Mouse (Mus musculus): ENCODE measurements at regions not wholly inside any gene's neighbourhood (a gene's known extent, or its start where the extent isn't known, plus 50 kb on each side); places are given as distances from the start of the nearest gene placed in this dataset.

DNA sequence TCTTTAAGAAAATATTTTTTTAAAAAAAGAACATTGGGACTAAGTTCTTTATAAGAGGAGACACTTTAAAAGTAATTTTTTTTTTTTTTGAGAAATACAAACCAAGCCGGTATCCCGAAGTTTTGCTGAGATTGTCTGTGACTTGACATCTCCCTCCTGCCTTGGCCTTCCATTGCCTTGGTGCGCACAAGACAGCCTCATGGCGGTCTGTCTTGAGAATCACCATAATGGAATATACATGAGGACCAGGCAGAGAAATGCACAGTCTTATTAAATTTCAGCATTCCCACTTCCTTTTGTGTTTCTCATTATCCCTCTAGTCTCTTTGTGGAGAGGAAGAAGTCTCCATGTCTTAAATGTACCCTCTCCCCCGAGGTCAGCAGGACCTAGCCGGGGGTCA lies 244.7 kb upstream of the Tsc22d2 start:
- Histone ChIP-seq H3K4me2 (no peak overlapping the region), H3K4me1 (ENCODE audit: insufficient read depth) (peaks cover 4% of the 10 kb centered on the region), H3K36me3 (ENCODE audit: insufficient read depth) (no peaks in the 10 kb centered on the region), H3K27ac (ENCODE audit: low read depth) (no peak overlapping the region), H3K27me3 (ENCODE audit: insufficient read depth, low read length) (no peaks in the 10 kb centered on the region), H3K9ac (no peak overlapping the region), H3K4me3 (ENCODE audit: low read depth, low read length) (no peak overlapping the region), H3K9me3 (ENCODE audit: low read depth, low read length) (no peaks in the 10 kb centered on the region)
- DNase-seq, result no peak
- TF ChIP-seq CTCF (IDR thresholded peaks at IDR 0.05; ENCODE audit: low read depth), result no peak
- 85% methylated on average over 6 of the region's 6 CpGs for WGBS
- ATAC-seq (ENCODE audit: insufficient read depth), result no peak

DNA sequence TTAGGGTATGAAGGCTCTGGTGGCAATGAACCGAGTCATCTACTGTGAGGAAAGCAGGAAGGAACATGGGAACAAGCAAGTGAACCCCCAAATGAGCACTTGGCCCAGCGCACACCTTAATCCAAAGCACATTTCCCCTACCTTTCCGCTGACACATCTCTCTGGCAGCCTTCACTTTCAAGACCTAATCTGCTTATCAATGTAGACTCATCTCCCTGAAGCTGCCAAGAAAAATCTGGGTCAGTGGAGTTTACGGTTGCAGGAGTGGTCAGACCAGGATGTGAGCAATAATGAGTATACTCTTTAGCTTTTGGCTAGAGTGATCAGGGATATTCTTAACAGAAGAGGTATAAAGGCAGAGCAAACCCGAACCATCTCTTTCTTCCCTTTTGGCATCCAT lies 242.4 kb upstream of the Tsc22d2 start:
- H3K4me1 ChIP-seq (ENCODE audit: insufficient read depth), result no peaks in the 10 kb centered on the region
- H3K36me3 ChIP-seq (ENCODE audit: insufficient read depth), result no peaks in the 10 kb centered on the region
- WGBS, result 76% methylated on average over 5 of the region's 5 CpGs
- no peak overlapping the region for H3K4me2 ChIP-seq
- ATAC-seq (ENCODE audit: insufficient read depth) (no peak), DNase-seq (no peak)
- no peak overlapping the region for H3K4me3 ChIP-seq (ENCODE audit: low read depth, low read length)
- no peaks in the 10 kb centered on the region for H3K27me3 ChIP-seq (ENCODE audit: insufficient read depth, low read length)
- no peak overlapping the region for H3K27ac ChIP-seq (ENCODE audit: low read depth)
- TF ChIP-seq CTCF (IDR thresholded peaks at IDR 0.05; ENCODE audit: low read depth), result no peak
- H3K9me3 ChIP-seq (ENCODE audit: low read depth, low read length), result no peaks in the 10 kb centered on the region
- H3K9ac ChIP-seq, result no peak overlapping the region

- Histone ChIP-seq H3K36me3 (ENCODE audit: insufficient read depth) (no peaks in the 10 kb centered on the region), H3K9me3 (ENCODE audit: low read depth, low read length) (no peaks in the 10 kb centered on the region), H3K27ac (ENCODE audit: low read depth) (no peak overlapping the region), H3K27me3 (ENCODE audit: insufficient read depth, low read length) (no peaks in the 10 kb centered on the region), H3K4me1 (ENCODE audit: insufficient read depth) (no peaks in the 10 kb centered on the region), H3K9ac (no peak overlapping the region), H3K4me2 (no peak overlapping the region), H3K4me3 (ENCODE audit: low read depth, low read length) (no peak overlapping the region)
- 91% methylated on average over 1 of the region's 1 CpGs for WGBS
- TF ChIP-seq CTCF (IDR thresholded peaks at IDR 0.05; ENCODE audit: low read depth), result no peak
- ATAC-seq (ENCODE audit: insufficient read depth) (no peak), DNase-seq (no peak)
These were observed 240.7 kb upstream of the Tsc22d2 start for GRCm38 (mm10) chr3:58173821-58174220.

DNA sequence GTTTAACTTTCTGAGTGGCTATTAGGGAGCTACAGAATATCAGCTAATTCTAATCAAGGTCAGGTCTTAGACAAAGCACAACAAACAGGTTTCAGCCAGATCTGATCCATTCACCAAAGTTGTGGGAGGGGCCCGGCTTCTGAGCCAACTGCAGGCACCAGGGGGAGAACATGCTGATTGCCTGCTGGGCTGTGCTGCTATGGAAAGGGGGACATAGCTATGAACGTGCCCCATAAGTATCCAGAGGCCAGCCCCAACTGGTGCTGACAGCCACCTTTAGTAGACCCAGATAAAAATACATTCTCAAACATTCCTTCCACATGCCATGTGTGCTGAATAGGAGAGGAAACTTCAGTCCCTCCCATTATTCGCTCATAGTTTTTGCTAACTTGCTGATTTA lies 232.8 kb upstream of the Tsc22d2 start:
- DNase-seq, result no peak
- no peaks in the 10 kb centered on the region for H3K36me3 ChIP-seq (ENCODE audit: insufficient read depth)
- no peaks in the 10 kb centered on the region for H3K27me3 ChIP-seq (ENCODE audit: insufficient read depth, low read length)
- ATAC-seq (ENCODE audit: insufficient read depth), result peak; percentile 41; the same call in 1 of the 2 replicates
- 44% methylated on average over 3 of the region's 3 CpGs for WGBS
- H3K9ac ChIP-seq, result no peak overlapping the region
- no peak overlapping the region for H3K4me2 ChIP-seq
- no peaks in the 10 kb centered on the region; the same call in 1 of the 2 replicates for H3K4me1 ChIP-seq (ENCODE audit: insufficient read depth)
- H3K27ac ChIP-seq (ENCODE audit: low read depth), result peak overlapping the region; percentile 9; the same call in 1 of the 2 replicates
- no peak for TF ChIP-seq CTCF (IDR thresholded peaks at IDR 0.05; ENCODE audit: low read depth)
- H3K9me3 ChIP-seq (ENCODE audit: low read depth, low read length), result no peaks in the 10 kb centered on the region
- no peak overlapping the region for H3K4me3 ChIP-seq (ENCODE audit: low read depth, low read length)

DNA sequence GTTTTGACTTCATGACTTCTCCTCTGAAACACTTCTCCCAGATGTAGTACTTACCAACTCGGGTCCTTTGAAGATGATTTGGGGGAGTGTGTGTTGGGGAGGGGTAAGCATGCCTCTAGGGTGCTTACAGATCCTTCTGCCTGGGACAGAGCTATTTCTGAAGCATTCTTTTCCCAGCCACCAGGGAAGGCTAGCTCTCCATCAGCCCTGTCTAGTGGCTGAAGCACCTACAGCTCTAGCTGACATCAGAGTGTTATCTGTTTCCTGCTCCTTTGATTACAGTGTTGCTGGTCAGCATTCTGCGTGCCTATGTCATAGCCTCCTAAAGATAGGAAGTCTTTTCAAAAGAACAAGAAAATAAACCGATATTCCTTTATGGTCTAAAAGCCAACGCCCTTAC lies 232.2 kb upstream of the Tsc22d2 start:
- no peak for TF ChIP-seq CTCF (IDR thresholded peaks at IDR 0.05; ENCODE audit: low read depth)
- no peak overlapping the region for H3K27ac ChIP-seq (ENCODE audit: low read depth)
- 41% methylated on average over 4 of the region's 4 CpGs for WGBS
- ATAC-seq (ENCODE audit: insufficient read depth) (peak; percentile 35; the same call in 1 of the 2 replicates), DNase-seq (no peak)
- no peak overlapping the region for H3K9ac ChIP-seq
- no peaks in the 10 kb centered on the region for H3K27me3 ChIP-seq (ENCODE audit: insufficient read depth, low read length)
- no peak overlapping the region for H3K4me2 ChIP-seq
- no peaks in the 10 kb centered on the region for H3K9me3 ChIP-seq (ENCODE audit: low read depth, low read length)
- H3K4me3 ChIP-seq (ENCODE audit: low read depth, low read length), result no peak overlapping the region
- no peaks in the 10 kb centered on the region; the same call in 1 of the 2 replicates for H3K4me1 ChIP-seq (ENCODE audit: insufficient read depth)
- no peaks in the 10 kb centered on the region for H3K36me3 ChIP-seq (ENCODE audit: insufficient read depth)

- Histone ChIP-seq H3K9me3 (ENCODE audit: low read depth, low read length) (no peaks in the 10 kb centered on the region), H3K4me1 (ENCODE audit: insufficient read depth) (no peaks in the 10 kb centered on the region; the same call in 1 of the 2 replicates), H3K36me3 (ENCODE audit: insufficient read depth) (no peaks in the 10 kb centered on the region), H3K9ac (no peak overlapping the region), H3K27me3 (ENCODE audit: insufficient read depth, low read length) (no peaks in the 10 kb centered on the region), H3K27ac (ENCODE audit: low read depth) (no peak overlapping the region), H3K4me2 (no peak overlapping the region), H3K4me3 (ENCODE audit: low read depth, low read length) (no peak overlapping the region)
- 30% methylated on average over 3 of the region's 3 CpGs for WGBS
- DNase-seq (no peak), ATAC-seq (ENCODE audit: insufficient read depth) (peak; percentile 38; the same call in 1 of the 2 replicates)
- TF ChIP-seq CTCF (IDR thresholded peaks at IDR 0.05; ENCODE audit: low read depth), result no peak
These were observed 231.2 kb upstream of the Tsc22d2 start for GRCm38 (mm10) chr3:58183279-58183678.

GRCm38 (mm10) chr3:58200462-58200861 lies 214.1 kb upstream of the Tsc22d2 start:
- no peak overlapping the region for H3K4me2 ChIP-seq
- H3K4me1 ChIP-seq (ENCODE audit: insufficient read depth), result no peaks in the 10 kb centered on the region
- H3K27me3 ChIP-seq (ENCODE audit: insufficient read depth, low read length), result no peaks in the 10 kb centered on the region
- no peak overlapping the region for H3K27ac ChIP-seq (ENCODE audit: low read depth)
- H3K9me3 ChIP-seq (ENCODE audit: low read depth, low read length), result no peaks in the 10 kb centered on the region; the same call in 1 of the 2 replicates
- WGBS, result 82% methylated on average over 6 of the region's 6 CpGs
- H3K36me3 ChIP-seq (ENCODE audit: insufficient read depth), result no peaks in the 10 kb centered on the region
- H3K9ac ChIP-seq, result no peak overlapping the region
- no peak for ATAC-seq (ENCODE audit: insufficient read depth)
- H3K4me3 ChIP-seq (ENCODE audit: low read depth, low read length), result no peak overlapping the region
- no peak for DNase-seq
- TF ChIP-seq CTCF (IDR thresholded peaks at IDR 0.05; ENCODE audit: low read depth), result no peak

GRCm38 (mm10) chr3:58202816-58203215 lies 211.7 kb upstream of the Tsc22d2 start:
- H3K9me3 ChIP-seq (ENCODE audit: low read depth, low read length), result no peaks in the 10 kb centered on the region; the same call in 1 of the 2 replicates
- WGBS, result 28% methylated on average over 5 of the region's 5 CpGs
- no peaks in the 10 kb centered on the region for H3K4me1 ChIP-seq (ENCODE audit: insufficient read depth)
- no peaks in the 10 kb centered on the region for H3K36me3 ChIP-seq (ENCODE audit: insufficient read depth)
- no peak for TF ChIP-seq CTCF (IDR thresholded peaks at IDR 0.05; ENCODE audit: low read depth)
- ATAC-seq (ENCODE audit: insufficient read depth) (no peak), DNase-seq (no peak)
- no peak overlapping the region for H3K4me3 ChIP-seq (ENCODE audit: low read depth, low read length)
- no peak overlapping the region for H3K9ac ChIP-seq
- no peaks in the 10 kb centered on the region for H3K27me3 ChIP-seq (ENCODE audit: insufficient read depth, low read length)
- no peak overlapping the region for H3K4me2 ChIP-seq
- H3K27ac ChIP-seq (ENCODE audit: low read depth), result no peak overlapping the region

Data from lung, embryonic 14.5 days (tissue).